Mouse (Mus musculus) c-Kit-negative CD71-positive TER-119-positive erythroid progenitor cells, embryonic 14.5 days (primary cell): Measurements from ENCODE around the gene Atp6v1g2.

Source experiments
- DNase-seq: peaks from one replicate; pipeline ENCODE4 v3.0.0-alpha.2; 2013; ENCODE audit warnings: low read depth, low spot score

The Atp6v1g2 gene

DNA sequence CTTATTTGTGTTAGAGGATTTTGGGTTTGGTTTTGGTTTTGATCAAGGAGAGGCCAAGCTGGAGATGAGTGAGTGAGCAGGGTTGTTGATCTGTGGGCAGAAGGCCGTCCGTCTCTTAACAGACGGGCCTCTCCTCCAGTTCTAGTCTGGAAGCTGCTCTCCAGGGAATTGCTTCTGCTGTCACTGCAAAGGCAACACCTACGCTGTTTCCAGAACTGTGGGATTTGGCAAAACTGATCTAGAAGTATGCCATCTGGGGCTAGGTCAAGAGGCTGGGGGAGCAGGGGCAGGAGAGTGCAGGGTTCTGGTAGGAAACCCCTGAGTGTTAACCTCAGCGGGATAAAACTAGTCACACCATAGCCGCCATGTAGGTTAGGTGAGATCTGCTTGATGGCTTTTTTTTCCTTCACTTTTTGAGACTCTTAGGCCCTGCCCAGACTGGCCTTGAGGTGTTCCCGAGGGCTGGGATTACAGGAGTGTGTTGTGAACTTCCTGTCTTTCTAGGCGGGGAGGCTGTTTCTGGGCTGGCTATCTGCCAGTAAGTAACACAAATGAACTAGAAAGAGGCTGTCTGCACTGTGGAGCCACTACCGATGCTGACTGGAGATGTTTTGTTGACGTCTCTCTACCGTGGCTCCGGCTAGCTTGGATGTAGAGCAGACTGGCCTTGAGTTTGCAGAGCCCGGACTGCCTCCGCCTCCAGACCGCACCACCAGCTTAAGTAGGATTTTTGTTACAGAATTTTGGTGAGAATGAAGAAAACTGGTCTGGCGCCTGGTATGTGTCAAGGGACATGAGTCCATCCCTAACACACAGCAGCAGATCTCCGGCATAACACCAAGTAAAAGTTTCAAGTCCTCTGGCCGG lies at the start of gene Atp6v1g2:
Atp6v1g2 (plus strand) TSS at position 547 of the 867 bp plus-strand sequence.
- DNase-seq = no peak

DNA sequence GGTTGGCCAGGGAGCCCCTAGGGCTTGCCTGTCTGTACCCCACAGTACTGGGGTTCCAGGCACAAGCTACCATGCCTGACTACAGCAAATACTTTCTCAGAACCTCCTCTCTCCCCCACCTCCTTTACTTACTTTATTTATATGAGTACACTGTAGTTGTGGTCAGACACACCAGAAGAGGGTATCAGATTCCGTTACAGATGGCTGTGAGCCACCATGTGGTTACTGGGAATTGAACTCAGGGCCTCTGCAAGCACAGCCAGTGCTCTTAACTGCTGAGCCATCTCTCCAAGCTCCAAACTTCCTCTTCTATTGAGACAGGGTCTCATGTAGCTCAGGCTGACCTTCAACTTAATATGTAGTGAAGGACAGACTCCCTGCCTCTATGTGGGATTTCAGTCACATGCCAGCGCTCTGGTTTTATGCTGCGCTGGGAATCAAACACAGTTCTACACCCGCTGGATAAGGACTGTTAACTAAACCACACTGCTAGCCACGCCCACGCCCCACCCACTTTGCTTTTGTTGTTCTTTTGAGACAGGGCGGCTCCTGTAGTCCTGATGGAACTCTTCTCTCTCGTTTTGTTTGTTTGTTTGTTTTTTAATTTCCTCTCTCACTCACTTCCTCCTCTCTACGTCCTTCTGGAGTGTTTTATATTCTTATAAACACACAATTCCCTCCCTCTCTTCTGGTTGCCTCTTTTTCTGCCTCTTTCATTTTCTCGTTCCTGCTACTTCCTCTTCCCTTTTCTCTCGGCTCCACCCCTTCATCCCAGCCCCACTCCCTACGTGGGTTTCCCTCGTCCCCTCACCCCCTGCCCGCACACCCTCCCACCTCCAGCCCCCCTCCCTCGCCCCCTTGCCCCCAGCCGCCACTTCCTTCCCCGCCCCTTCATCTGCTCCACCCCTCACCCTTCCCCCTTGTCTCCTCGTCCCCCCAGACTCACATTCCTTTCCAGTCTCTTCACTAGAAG lies 47.5 kb upstream of the Atp6v1g2 start:
- DNase-seq = no peak

DNA sequence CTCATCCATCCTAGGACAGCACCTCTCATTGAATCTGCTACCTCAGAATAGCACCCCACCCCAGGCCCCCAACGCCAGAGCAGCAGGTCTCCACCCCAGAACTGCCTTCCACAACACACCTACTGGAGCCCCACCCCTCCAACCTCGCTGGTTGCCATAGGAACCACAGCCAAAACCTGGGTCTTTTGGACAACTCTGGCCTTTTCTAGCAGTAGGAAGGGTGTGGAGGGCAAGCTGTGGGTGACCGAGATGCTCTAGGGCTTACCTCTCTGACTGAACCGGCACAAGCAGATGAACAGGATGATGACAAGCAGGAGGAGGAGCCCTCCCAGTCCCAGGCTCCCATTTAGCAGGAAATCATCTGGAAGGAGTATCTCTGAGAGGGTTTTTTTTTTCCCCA lies 46.8 kb upstream of the Atp6v1g2 start:
- DNase-seq = no peak

DNA sequence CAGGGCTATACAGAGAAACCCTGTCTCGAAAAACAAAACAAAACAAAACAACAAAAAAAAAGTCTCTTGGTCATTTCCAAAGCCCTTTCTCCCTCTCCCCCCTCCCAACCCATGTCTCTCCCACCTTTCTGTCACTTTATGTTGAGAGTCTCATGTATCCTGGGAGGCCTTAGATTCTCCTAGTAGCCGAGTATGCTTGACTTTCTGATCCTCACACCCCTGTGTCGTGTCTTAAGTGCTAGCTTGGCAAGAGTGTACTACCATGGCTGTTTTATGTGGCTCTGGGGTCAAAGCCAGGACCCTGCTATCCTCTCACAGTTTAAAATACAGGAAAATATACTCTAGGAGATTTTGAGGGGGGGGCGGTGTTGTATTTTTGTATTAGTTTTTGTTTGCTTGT lies 46.1 kb upstream of the Atp6v1g2 start:
- no peak for DNase-seq

DNA sequence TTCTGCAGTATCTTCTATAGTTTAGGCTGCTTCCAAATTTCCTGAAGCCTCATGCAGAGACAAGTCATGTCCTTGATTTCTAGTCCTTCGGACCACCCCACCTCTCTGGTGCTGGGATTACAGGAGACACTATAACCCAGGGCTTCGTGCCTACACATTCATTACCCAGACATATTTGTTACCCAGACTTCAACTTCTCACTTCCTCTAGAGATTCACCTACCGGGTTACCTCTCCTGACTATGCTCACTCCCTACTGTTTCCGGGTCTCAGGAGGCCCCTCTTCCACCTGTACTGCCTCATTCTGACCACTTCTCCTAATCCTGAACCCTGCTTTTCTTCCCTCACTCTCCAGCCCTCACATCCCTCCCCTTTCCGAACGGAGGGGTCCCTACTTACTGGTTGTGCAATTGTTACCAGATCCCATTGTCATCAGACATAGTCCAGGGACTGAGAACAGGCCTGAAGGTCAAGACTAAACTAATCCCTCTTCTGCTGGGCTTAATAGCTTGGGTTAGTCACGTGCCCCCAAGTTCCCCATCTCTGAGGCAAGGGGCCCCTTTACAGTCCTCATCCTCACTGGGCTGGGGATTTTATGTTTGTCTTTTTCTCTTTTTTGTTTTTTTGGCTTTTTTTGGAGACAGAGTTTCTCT lies 45.4 kb upstream of the Atp6v1g2 start, which contains the start of gene Lst1:
Lst1 (minus strand) TSS at position 481 of the 652 bp plus-strand sequence.
- no peak for DNase-seq

DNA sequence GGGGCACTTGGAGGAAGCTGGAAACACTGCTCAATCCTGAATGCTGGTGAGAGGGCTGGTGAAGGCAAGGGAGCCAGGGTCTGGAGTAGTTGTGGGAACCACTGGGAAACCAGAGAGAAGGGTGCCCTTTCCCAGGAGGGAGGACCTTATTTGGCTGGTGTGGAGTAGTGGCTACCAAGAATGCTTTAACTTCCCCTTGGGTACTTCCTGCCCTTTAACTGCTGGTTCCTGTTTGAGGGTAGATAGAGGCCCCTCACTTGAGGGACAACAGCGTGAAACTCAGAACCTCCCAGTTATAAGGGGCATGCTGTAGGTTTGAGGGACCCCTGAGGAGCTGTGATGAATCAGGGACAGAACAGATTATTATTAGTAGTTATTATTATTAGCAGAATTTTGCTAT lies 44.3 kb upstream of the Atp6v1g2 start:
- DNase-seq = no peak

DNA sequence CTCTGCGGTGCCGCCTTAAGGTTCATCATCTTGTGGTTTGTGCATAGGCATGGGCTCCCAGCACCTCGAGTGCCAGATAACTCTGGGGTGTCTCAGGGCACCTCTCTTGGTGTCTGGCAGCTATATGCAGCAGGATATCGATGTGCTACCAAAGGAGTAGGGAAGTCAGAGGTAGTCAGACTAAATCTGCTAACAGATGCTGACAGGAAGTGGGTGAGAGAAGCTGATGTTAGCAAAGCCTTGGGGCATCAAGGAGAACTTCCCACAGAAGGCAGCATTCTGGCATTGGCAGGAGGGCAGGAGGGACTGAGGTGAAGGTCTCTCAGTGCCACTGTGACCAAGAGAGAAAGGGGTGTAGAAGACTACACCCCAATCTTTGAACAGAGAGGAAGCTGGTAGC lies 43.4 kb upstream of the Atp6v1g2 start:
- DNase-seq = no peak

DNA sequence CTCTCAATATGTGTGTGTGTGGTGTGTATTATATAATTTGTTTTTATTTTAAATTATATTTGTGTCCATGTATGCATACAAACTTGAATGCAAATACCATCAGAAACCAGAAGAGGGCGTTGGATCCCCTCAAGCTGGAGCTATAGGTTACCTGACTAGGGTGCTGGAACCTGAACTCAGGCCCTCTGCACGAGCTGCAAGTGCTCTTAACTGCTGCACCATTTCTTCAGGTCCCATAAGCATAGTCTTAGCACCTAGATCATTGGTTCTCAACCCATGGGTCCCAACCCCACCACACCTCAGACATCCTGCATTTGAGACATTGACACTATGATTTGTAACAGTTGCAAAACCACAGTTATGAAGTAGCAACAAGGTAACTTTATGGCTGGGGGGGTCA lies 41.7 kb upstream of the Atp6v1g2 start:
- DNase-seq = no peak

DNA sequence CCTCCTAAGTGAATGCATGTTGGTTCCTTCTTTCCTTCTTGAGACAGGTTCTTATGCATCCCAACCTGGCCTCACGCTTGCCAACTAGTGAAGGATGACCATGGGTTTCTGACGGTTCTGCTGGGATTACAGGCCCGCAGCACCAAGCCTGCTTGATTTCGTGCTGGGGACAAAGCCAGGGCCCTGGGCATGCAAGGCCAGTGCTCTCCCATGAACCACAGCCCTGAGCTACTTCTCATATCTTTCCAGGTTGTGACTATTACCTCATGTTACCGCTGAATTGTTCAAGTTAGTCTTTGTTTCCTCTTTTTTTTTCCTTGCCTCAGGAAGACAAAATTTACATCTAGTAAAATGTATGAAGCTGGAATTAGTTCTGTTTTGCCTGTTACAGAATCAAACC lies 40.5 kb upstream of the Atp6v1g2 start:
- no peak for DNase-seq

DNA sequence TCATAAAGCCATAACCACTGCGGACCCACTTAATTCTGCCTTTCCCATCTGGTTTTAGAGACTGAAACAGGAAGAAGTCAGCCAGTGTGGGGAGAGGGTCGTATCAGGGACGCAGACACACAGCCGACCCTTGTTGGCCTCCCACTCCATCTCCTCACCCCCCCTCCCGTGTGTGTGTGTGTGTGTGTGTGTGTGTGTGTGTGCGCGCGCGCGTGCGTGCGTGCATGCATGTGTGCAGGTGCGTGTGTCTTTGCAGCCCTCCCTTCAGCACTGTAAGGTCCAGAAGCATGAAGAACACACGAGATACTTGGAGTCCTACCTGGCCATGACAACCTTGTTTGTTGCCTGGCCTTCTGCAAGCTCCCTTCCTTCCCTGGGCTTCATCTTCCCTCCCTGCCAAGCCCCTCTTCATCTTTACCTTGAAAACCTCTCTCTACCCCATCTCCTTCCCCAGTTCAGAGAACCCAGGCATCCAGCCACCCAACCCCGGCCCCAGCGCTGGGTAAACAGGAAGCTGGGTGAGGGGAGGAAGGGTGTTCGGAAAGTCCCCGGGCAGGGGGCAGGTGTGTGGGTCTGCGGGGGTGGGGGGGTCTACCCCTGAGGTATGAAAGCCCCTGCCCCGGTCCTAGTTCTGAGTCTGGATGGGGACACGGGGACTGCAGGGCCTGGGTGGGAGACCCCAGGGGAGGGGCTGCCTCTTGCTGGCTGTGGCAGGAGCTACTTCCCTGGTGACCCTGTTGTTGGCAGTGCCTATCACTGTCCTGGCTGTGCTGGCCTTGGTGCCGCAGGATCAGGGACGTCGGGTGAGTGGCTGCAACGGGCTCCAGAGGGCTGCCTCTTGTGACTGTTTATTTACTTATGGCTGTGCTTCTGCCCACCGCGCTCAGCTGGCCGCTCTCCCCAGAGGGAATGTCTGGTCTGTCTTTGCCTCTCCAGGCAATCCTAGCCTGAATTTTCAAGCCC lies 39.3 kb upstream of the Atp6v1g2 start, which contains the start of gene Ltb:
Ltb (plus strand) TSS at position 559 of the 963 bp plus-strand sequence.
- DNase-seq = no peak

DNA sequence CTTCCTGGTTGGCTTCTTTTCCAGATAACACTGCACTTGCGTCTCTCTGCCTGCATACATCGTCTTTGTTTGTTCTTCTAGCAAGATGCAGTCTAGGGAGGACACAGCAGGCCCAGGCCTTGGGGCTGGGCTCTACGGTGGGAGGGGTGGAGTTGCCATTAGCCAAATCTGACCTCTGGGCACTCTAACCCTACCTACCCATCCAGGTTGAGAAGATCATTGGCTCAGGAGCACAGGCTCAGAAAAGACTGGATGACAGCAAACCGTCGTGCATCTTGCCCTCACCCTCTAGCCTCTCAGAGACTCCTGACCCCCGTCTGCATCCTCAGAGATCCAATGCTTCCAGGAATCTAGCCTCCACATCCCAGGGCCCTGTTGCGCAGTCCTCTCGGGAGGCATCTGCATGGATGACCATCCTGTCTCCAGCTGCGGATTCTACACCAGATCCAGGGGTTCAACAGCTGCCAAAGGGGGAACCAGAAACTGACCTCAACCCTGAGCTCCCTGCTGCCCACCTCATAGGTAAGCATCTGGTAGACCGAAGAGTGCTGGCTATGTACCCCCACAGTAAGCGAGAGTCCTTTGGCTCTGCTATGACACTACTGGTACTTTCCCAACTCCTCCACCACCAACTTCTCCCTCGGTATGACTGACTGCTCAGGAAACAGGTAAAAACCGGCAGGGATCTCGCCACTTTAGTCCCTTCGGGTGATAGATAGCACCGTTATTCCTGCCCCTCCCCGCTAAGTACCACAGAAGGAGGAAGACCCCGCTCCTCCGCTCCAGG lies 38.4 kb upstream of the Atp6v1g2 start:
- no peak for DNase-seq

DNA sequence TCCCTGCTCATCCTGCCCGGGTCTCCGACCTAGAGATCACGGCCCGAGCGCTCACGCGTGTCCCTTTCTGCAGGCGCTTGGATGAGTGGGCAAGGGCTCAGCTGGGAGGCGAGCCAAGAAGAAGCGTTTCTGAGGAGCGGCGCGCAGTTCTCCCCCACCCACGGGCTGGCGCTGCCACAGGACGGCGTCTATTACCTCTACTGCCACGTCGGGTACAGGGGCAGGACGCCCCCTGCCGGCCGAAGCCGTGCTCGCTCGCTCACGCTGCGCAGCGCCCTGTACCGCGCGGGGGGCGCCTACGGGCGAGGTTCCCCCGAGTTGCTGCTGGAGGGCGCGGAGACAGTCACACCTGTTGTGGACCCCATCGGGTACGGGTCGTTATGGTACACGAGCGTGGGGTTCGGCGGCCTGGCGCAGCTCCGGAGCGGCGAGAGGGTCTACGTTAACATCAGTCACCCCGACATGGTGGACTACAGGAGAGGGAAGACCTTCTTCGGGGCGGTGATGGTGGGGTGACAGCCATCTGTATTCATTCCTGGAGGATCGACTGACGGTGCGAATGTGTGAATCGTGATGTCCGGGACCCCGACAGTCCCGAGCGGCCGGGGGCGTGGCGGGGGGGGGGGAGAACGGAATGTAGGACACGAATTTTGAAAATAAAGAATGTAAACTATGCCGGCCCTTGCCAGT lies 37.7 kb upstream of the Atp6v1g2 start:
- DNase-seq = peak; percentile 19

DNA sequence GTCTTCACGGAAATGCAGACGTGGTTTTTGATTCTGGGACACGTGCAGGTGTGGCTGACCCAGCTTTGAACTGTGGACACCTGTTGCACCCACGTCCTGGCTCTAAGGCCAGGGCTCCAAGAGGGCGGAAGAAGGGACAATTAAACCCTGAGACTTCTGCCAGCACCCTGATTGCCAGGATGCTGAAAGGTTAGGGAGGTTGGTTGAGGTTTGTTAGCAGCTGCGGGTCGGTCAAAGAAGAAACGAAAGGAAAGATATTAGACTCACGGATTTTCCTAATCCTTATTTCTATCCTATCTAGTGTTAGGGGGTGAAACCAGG lies 37.2 kb upstream of the Atp6v1g2 start:
- DNase-seq = no peak

DNA sequence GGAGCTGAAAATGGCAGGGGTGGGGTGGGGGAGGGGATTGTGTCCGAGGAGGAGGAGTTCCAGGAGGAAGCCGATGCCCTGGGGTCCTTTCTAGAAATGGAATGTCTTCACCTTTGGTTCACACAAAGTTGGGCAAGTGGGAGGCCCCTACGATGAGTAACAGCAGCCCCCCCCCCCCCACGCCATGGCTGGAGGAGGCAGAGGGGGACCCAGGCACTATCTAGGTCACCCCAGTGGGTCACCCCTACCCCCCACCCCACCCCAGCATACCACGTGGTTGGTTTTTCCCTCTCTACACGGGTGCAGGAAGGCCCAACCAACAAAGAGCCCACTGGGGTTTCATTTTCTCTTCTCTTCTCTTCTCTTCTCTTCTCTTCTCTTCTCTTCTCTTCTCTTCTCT lies 36.3 kb upstream of the Atp6v1g2 start:
- DNase-seq = no peak

DNA sequence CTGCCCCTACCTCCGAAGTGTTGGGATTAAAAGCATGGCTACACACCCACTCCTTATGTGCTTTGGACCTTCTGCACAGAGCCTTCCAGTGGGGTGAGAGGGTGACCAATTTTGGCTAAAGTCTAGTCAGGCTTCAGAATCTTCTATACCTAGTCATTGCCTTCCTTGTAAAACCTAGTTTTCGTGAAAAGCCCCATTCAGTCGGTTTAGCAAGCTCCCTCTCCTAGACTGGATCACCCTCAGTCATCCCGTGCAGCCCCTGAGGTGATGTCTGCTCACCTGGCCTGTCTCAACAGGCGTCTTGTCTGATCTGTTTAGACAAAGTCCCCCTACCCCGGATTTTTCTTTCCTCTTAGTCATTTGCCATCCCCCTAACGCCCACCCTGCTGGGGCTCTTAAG lies 35.4 kb upstream of the Atp6v1g2 start:
- DNase-seq = no peak

DNA sequence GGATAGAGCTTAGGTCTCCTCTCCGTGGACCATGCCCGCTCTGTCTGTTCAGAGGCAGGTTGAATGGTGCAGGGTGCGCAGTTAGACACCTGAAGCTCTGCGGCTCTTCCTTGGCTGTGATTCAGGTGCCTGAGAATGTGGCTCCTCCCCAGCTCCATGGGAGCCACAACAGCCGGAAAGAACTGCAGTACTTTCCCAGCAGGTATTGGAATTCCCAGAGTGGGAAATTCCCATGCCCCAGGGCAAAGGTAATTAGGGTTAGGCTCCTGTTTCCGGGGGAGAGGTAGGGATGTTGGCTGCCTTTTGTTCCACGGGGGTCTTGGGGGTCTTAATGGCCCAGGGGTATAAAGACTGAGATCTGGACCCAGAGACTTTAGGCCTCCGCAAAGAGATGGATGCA lies 34.5 kb upstream of the Atp6v1g2 start:
- DNase-seq = no peak

DNA sequence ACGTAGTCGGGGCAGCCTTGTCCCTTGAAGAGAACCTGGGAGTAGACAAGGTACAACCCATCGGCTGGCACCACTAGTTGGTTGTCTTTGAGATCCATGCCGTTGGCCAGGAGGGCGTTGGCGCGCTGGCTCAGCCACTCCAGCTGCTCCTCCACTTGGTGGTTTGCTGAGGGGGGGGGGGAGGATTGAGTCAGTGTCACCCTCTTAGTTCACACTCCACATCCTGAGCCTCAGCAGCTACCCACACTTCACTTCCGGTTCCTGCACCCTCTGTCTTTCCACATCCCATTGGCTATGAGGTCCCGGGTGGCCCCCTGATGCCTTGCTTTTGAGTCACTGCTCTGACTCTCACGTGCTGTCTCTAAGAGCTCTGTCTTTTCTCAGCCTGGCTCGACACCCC lies 33.1 kb upstream of the Atp6v1g2 start:
- DNase-seq = no peak

DNA sequence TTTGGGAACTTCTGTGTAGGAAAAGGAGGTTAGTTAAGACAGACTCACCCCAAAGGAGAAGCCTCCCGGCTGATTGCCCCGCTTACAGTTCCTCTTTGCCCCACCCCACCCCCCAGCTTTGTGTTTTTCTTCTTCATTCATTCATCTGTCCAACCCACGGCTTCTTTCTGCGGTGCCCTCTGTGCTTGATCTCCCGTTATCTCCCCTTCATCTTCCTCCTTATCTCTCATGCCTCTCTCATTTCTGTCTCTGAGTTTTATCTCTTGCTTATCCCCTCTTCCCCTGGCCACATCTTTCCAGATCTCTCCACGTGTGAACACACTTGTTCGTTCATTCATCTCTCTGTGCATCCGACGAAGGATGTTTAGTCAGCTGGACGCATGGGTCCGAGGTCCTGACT lies 32.3 kb upstream of the Atp6v1g2 start:
- no peak for DNase-seq

DNA sequence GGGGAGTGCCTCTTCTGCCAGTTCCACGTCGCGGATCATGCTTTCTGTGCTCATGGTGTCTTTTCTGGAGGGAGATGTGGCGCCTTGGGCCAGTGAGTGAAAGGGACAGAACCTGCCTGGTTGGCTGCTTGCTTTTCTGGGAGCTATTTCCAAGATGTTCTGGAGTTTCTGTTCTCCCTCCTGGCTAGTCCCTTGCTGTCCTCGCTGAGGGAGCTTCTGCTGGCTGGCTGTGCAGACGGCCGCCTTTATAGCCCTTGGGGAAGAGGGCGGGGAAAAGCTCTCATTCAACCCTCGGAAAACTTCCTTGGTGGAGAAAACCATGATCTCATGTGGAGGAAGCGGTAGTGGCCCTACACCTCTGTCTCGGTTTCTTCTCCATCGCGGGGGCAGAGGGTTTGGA lies 31.7 kb upstream of the Atp6v1g2 start, which contains the start of gene Tnf:
Tnf (minus strand) TSS at position 221 of the 400 bp plus-strand sequence.
- DNase-seq = no peak
